Mouse (Mus musculus) adrenal gland, adult 18-20 months (tissue): ENCODE data around the gene Zfyve1. TPM values are rescaled to one million over a fixed set of nuclear protein-coding genes. Genes with fewer than 3 reads are reported as not detected.
"Not testable (repeated sequence)": the region's sequence is repeated elsewhere in the genome, so short reads cannot be mapped to it uniquely, and the experiment has no call there.

Experiments used
- DNase-seq, 2 experiments: peaks; one replicate each; pipeline ENCODE4 v3.0.0; 2021 to 2022; ENCODE audit warnings: low spot score in 2 of 2
- long read RNA-seq, 2 experiments: library from polyadenylated mRNA; stranded (forward); transcript quantifications; one replicate each; pipeline ENCODE4 v2.0.0; 2021
- total RNA-seq, 2 experiments: library from RNA; stranded (reverse); gene quantifications; 1 replicate in 1 of 2; 2 replicates in 1 of 2; pipeline ENCODE4 v1.2.3; 2021

The Zfyve1 gene
- 10 to 100 TPM; 28.7 to 37.1 TPM for total RNA-seq
- long read RNA-seq, experiment 1, full-length matches to known transcripts, result 10 of 19 reads
- long read RNA-seq, experiment 1, partial matches to known transcripts, result 2 of 19 reads
- long read RNA-seq, experiment 1, other reads (novel, unspliced or antisense), result 7 of 19 reads
- long read RNA-seq, experiment 2, full-length matches to known transcripts, result 11 of 25 reads
- long read RNA-seq, experiment 2, partial matches to known transcripts, result 4 of 25 reads
- long read RNA-seq, experiment 2, other reads (novel, unspliced or antisense), result 10 of 25 reads

- peak; percentile 83 to 88 for DNase-seq
Observed at GRCm38 (mm10) chr12:83597025-83597501, at the start of gene Zfyve1. TSS of gene Zfyve1 (minus strand) at chr12:83597222.

- no peak for DNase-seq
Observed at GRCm38 (mm10) chr12:83643116-83643515, 46.1 kb upstream of the Zfyve1 start.

GRCm38 (mm10) chr12:83641233-83641632 lies 44.2 kb upstream of the Zfyve1 start:
- DNase-seq, result no peak

GRCm38 (mm10) chr12:83633807-83634206 lies 36.8 kb upstream of the Zfyve1 start:
- no peak for DNase-seq

- DNase-seq, result peak; percentile 42 to 50
Observed at GRCm38 (mm10) chr12:83632680-83633025, 35.6 kb upstream of the Zfyve1 start.

GRCm38 (mm10) chr12:83631743-83632679 lies 35.0 kb upstream of the Zfyve1 start:
- peak; percentile 87 to 93 for DNase-seq

- not testable (repeated sequence) for DNase-seq
Observed at GRCm38 (mm10) chr12:83630936-83631335, 33.9 kb upstream of the Zfyve1 start, which contains the start of gene Rbm25. TSS of gene Rbm25 (plus strand) at chr12:83631236.

- no peak for DNase-seq
Observed at GRCm38 (mm10) chr12:83624321-83624720, 27.3 kb upstream of the Zfyve1 start.

- DNase-seq, result no peak
Observed at GRCm38 (mm10) chr12:83622031-83622755, 25.2 kb upstream of the Zfyve1 start.

- DNase-seq, result not testable (repeated sequence)
Observed at GRCm38 (mm10) chr12:83620694-83621093, 23.7 kb upstream of the Zfyve1 start.

- no peak for DNase-seq
Observed at GRCm38 (mm10) chr12:83618981-83619380, 22.0 kb upstream of the Zfyve1 start.

- DNase-seq, result no peak
Observed at GRCm38 (mm10) chr12:83617261-83617660, 20.2 kb upstream of the Zfyve1 start.

GRCm38 (mm10) chr12:83606411-83606810 lies 9.4 kb upstream of the Zfyve1 start:
- not testable (repeated sequence) for DNase-seq

GRCm38 (mm10) chr12:83602285-83602684 lies 5.3 kb upstream of the Zfyve1 start:
- DNase-seq, result no peak

GRCm38 (mm10) chr12:83597881-83598280 lies 859 bp upstream of the Zfyve1 start:
- DNase-seq, result no peak

- DNase-seq, result no peak
Observed at GRCm38 (mm10) chr12:83596191-83596954, 649 bp downstream of the Zfyve1 start.

GRCm38 (mm10) chr12:83594454-83595040 lies 2.5 kb downstream of the Zfyve1 start:
- no peak for DNase-seq

- DNase-seq, result no peak
Observed at GRCm38 (mm10) chr12:83591754-83592501, 5.1 kb downstream of the Zfyve1 start.

GRCm38 (mm10) chr12:83586628-83587027 lies 10.4 kb downstream of the Zfyve1 start:
- no peak for DNase-seq
